Mouse (Mus musculus) MEL (cell line): Measurements from ENCODE around the gene Slc39a11.

Experiments used
- CTCF ChIP-seq, 3 experiments: IDR thresholded peaks in 2 of 3; conservative IDR thresholded peaks in 1 of 3; 2 replicates each; pipeline ENCODE4 v1.5.1; 2011 to 2012; ENCODE audit warnings: low read length in 3 of 3, low read depth in 2 of 3, mild to moderate bottlenecking in 2 of 3, improper control_type of control experiment in 1 of 3, inconsistent platforms in 1 of 3, mixed read lengths in 1 of 3, moderate library complexity in 1 of 3; ENCODE audit not compliant: control insufficient read depth in 1 of 3, insufficient read depth in 1 of 3, poor library complexity in 1 of 3, severe bottlenecking in 1 of 3
- EP300 ChIP-seq, 2 experiments: IDR thresholded peaks; 2 replicates each; pipeline ENCODE4 v1.6.1; 2011; ENCODE audit warnings: improper control_type of control experiment in 2 of 2, low read length in 2 of 2, low read depth in 1 of 2, mild to moderate bottlenecking in 1 of 2
- GATA1 ChIP-seq: IDR thresholded peaks from 2 replicates; pipeline ENCODE4 v1.6.1; 2011; ENCODE audit warnings: low read depth, low read length, improper control_type of control experiment
- MAFK ChIP-seq: IDR thresholded peaks from 2 replicates; pipeline ENCODE4 v1.6.1; 2011; ENCODE audit warnings: low read depth, mild to moderate bottlenecking, low read length, improper control_type of control experiment, borderline replicate concordance
- NELFE ChIP-seq: IDR thresholded peaks from 2 replicates; pipeline ENCODE4 v1.6.1; 2011; ENCODE audit warnings: low read depth, low read length, improper control_type of control experiment
- NRF1 ChIP-seq: IDR thresholded peaks from 2 replicates; pipeline ENCODE4 v1.6.1; 2014; ENCODE audit warnings: low read depth, mild to moderate bottlenecking, inconsistent platforms, low read length, improper control_type of control experiment, moderate library complexity; ENCODE audit not compliant: poor library complexity, insufficient read depth, severe bottlenecking
- POLR2A ChIP-seq, 2 experiments: IDR thresholded peaks; 2 replicates each; pipeline ENCODE4 v1.6.1; 2011 to 2012; ENCODE audit warnings: low read length in 2 of 2, mild to moderate bottlenecking in 2 of 2, control low read depth in 1 of 2, improper control_type of control experiment in 1 of 2, low read depth in 1 of 2, moderate library complexity in 1 of 2; ENCODE audit not compliant: control insufficient read depth in 1 of 2, insufficient read depth in 1 of 2, poor library complexity in 1 of 2
- RAD21 ChIP-seq: IDR thresholded peaks from 2 replicates; pipeline ENCODE4 v1.6.1; 2011; ENCODE audit warnings: mild to moderate bottlenecking, low read depth, low read length, improper control_type of control experiment
- SMC3 ChIP-seq: IDR thresholded peaks from 2 replicates; pipeline ENCODE4 v1.6.1; 2011; ENCODE audit warnings: low read depth, low read length, improper control_type of control experiment
- USF1 ChIP-seq: IDR thresholded peaks from 2 replicates; pipeline ENCODE4 v1.6.1; 2014; ENCODE audit warnings: low read depth, mild to moderate bottlenecking, inconsistent platforms, low read length, improper control_type of control experiment, moderate library complexity

- TF ChIP-seq EP300 (IDR thresholded peaks at IDR 0.05; ENCODE audit: low read depth in 1 of 2, low read length in 2 of 2) (no peak), NELFE (no peak), CTCF (IDR thresholded peaks at IDR 0.05 in 2 of 3, conservative IDR thresholded peaks at IDR 0.05 in 1 of 3; ENCODE audit: control insufficient read depth in 1 of 3, insufficient read depth in 1 of 3, low read depth in 2 of 3, low read length in 3 of 3, poor library complexity in 1 of 3, severe bottlenecking in 1 of 3) (no peak), POLR2A (IDR thresholded peaks at IDR 0.05; ENCODE audit: control insufficient read depth in 1 of 2, insufficient read depth in 1 of 2, low read depth in 1 of 2, low read length in 2 of 2, poor library complexity in 1 of 2) (no peak), RAD21 (no peak), MAFK (no peak), USF1 (no peak), NRF1 (no peak), GATA1 (no peak), SMC3 (no peak)
These were observed 310.1 kb downstream of the Slc39a11 start for GRCm38 (mm10) chr11:113339770-113340169.
